Mouse (Mus musculus) thymus, adult 2 months (tissue): ENCODE data around the gene Cisd1.

Experiments used
- CTCF ChIP-seq: fragments of 200-500 bp; IDR thresholded peaks from 2 replicates; pipeline ENCODE4 v1.5.1; 2012; ENCODE audit warnings: mild to moderate bottlenecking, control low read depth, low read length, moderate library complexity, borderline replicate concordance; ENCODE audit not compliant: control insufficient read depth, poor library complexity, insufficient read depth; ENCODE audit errors: extremely low read depth
- POLR2A ChIP-seq: fragments of 200-500 bp; IDR thresholded peaks from 2 replicates; pipeline ENCODE4 v1.6.1; 2012; ENCODE audit warnings: mild to moderate bottlenecking, low read length, control low read depth, moderate library complexity; ENCODE audit not compliant: control insufficient read depth, poor library complexity, insufficient read depth; ENCODE audit errors: extremely low read depth

DNA sequence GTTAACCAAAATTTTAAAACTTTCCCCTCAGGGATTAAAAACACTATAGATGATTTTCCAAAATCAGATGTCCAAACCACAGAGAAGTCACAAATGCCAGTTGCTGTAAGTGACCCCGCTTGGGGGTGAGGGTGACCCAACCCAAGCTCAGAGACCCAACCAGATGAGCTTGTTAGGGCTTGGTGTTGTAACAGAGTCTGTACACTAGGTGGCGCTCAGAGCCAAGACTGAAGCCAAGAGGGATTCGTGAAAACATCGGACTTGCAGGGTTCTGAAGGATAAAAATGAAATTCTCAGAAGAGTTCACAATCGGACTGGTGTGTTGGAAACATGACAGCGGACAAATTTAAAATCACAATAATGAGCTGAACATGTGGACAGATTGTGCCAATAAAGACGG is 18.0 kb downstream of the Cisd1 start:
- TF ChIP-seq POLR2A: no peak
- TF ChIP-seq CTCF: no peak
